Mouse (Mus musculus) heart, postnatal 0 days (tissue): ENCODE data around the gene Adam33.

Source experiments
- CTCF ChIP-seq: IDR thresholded peaks from 2 replicates; pipeline ENCODE4 v1.5.1; 2016; ENCODE audit warnings: antibody characterized with exemption, control low read depth, low read depth
- EP300 ChIP-seq: IDR thresholded peaks from 2 replicates; pipeline ENCODE4 v1.6.1; 2016; ENCODE audit warnings: antibody characterized with exemption, low read depth

DNA sequence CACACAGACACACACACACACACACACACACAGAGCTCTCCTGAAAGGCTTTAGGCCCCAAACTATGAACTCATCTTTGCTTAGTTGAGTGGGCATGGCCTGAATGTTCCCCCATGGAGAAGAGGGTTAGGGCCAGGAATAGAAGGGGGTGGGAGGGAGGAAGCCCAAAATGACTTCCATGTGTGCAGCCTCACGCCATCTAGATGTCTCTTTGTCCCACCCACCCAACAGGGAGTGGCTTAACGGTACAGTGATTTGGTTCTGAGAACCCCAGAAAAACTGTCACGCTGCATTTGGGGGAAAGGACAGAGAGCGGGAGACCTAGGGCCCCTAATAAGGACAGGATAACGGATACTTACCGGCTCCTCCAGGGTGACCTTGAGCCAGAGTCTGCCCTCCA lies 2.8 kb downstream of the Adam33 start:
- TF ChIP-seq CTCF (no peak), EP300 (no peak)
